Mouse (Mus musculus) adrenal gland, postnatal 36 days (tissue): Measurements from ENCODE around the gene Frs2. TPM values are rescaled to one million over a fixed set of nuclear protein-coding genes. Genes with fewer than 3 reads are reported as not detected.
"Not testable (repeated sequence)": the region's sequence is repeated elsewhere in the genome, so short reads cannot be mapped to it uniquely, and the experiment has no call there.

ENCODE experiments used
- DNase-seq, 2 experiments: peaks; one replicate each; pipeline ENCODE4 v3.0.0; 2021; ENCODE audit warnings: mixed read lengths in 1 of 2
- total RNA-seq, 2 experiments: library from RNA; stranded (reverse); gene quantifications; 2 replicates each; pipeline ENCODE4 v1.2.3; 2021

Gene Frs2
- total RNA-seq, 2 experiments from 2014 or later = 26.5 to 28.4 TPM

DNA sequence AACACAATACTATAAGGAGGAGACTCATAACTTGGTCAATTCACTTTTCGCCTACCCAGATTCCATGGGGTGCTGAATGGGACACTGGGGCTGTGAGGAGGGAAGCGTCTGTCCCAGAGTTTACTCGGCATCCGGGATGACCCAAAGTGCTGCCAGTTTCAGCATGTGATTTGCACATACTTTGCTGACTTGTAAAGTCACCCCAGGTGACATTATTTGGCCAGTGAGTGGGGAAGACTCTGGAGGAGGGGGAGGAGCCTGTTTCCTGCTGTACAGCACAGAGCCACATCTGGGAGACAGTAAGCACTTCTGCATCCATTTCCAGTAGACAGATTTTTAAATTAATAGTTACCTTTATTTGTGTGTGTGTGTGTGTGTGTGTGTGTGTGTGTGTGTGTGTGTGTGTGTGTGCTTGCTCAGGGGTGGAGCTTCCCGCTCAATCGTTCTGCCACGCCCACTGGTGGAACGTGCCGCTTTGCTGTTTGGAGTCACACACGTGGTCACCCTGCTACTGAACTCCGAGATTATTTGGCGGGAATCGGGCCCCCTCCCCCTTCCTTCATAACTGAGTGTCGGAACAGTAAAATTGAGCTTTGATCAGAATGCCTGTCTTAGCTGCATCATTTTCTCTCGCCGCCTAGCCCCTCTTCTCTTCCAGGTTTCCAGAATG is 104.7 kb downstream of the Frs2 start:
- not testable (repeated sequence) for DNase-seq

DNA sequence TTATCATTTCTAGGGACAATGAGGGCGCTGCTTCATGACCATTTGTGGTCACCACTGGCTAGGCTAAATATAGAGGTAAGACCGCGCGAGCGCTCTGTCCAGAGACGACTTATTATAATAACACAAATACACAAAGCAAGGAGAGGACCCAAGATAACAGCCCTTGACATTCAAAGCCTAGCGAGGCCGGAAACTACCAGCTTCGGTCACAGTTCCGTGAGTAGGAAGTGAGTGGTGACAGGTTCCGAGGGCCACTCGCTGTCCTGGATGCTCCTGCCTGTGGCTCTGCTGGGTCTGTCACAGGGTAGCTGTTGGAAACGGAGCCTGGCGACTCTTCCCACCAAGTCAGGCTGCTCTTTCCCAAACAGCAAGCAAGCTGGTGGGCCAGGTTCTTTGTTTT is 106.0 kb downstream of the Frs2 start:
- peak; percentile 14 to 21 for DNase-seq

DNA sequence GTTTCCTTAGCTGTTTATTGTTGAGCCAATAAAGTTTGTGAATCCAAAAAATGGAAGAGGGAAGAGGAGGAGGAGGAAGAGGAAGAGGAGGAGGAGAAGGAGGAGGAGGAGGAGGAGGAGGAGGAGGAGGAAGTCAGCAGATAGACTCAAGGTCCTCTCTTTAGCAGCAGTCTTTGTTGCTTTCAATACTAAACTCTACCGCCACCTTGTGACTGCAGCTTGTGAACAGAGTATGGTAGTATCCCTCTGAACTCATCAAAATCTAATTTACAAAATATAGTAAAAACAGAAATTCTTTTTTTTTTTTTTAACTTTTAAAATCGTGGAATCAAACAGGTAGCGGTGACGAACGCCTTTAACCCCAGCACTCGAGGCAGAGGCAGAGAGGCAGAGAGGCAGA is 108.0 kb downstream of the Frs2 start:
- DNase-seq = peak in 1 of 2 experiments; percentile 23

DNA sequence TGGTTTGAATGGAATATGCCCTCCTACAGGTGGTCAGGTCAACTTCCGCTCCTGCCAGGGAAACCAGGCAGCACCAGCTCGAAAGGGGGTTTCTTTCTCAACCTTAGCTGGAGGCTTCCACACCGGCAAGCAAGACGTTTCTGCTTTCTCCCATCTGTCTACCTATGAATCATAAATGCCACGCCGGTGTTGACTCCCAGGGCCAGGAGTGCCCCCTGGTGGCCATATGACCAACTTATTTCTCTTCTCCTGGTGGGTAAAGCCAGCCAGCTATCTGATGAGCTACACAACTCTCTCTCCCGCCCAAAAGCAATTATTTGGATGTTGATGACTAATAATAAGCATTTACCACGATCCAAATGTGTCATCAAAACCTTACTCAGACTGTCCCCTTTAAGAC is 114.5 kb downstream of the Frs2 start:
- peak; percentile 88 to 92 for DNase-seq

GRCm38 (mm10) chr10:117031160-117031559 is 117.2 kb downstream of the Frs2 start:
- no peak for DNase-seq

GRCm38 (mm10) chr10:117026176-117026575 is 122.2 kb downstream of the Frs2 start:
- DNase-seq = no peak

DNA sequence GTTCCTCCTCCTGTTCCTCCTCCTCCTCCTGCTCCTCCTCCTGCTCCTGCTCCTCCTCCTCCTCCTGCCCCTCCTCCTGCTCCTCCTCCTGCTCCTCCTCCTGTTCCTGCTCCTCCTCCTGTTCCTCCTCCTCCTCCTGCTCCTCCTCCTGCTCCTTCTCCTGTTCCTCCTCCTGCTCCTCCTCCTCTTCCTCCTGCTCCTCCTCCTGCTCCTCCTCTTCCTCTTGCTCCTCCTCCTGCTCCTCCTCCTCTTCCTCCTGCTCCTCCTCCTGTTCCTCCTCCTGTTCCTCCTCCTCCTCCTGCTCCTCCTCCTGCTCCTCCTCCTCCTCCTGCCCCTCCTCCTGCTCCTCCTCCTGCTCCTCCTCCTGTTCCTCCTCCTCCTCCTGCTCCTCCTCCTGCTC is 122.6 kb downstream of the Frs2 start:
- not testable (repeated sequence) for DNase-seq

DNA sequence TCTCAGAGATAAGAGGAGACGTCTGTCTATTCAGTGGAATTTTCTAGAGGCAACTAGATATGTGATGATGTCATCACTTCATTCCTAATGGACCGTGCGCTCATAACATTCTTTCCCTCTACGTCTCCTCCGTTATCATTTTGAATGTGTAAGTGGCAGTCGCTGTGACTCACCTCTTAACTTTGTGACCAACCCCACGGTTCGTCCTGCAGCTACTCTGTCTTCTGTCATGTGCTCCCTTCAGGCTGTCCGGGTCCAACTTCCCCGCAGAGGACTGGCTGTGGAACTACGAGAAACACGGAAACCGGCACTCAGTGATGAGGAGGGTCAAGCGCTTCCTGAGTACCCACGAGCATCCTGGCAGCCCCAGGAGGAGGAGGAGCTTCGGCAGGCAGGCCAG is 124.6 kb downstream of the Frs2 start:
- peak in 1 of 2 experiments; percentile 7 for DNase-seq

DNA sequence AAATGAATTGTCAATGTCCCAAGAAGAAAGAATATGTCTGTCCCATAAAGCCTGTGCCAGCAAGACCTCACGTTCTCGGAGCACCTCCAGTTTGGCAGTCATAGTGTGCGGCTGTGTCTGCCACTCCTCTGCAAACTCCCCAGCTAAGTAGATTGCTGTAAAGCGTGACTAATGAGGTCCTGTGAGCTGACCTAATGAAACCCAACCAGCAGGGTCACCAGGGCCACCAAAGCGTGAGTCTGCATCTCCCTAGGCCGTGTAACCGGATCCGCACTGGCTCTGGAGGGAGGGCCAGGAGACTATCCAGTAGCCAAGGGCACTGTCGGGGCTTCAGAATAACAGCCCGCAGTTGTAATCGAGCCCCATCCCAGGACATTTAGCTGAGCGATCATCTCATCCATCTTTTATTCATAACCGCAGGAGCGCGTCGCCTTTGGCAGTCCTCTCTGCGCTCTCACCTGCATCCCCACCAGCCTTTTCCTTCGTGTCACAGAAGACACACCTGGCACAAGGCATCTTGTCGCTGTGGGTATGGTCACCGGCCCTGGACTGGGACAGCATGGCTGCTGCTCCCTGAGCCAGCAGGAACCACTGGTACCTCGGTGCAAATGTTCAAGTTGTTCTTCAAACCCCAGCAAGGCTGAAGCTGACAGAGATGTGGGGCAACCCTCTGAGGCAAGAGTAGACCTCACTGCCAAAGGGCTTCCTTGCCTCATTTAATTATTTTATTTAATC is 127.1 kb downstream of the Frs2 start:
- peak in 1 of 2 experiments; percentile 12 for DNase-seq

Other genes starting within 250 kb of the Frs2 start
- gene Rab3ip, start 197.8 kb downstream of the Frs2 start, total RNA-seq = 10 to 100 TPM; 35.4 to 51.5 TPM
- gene Gm10271, start 175.9 kb downstream of the Frs2 start, total RNA-seq = not detected
- gene Best3, start 162.2 kb downstream of the Frs2 start, total RNA-seq = under 1 TPM; 0.23 to 0.33 TPM
- gene Lrrc10, start 103.2 kb downstream of the Frs2 start, total RNA-seq = not detected
- gene Cct2, start 84.7 kb downstream of the Frs2 start, total RNA-seq = 100 to 1,000 TPM; 254 to 257 TPM
- 10 to 100 TPM; 38.9 to 42.3 TPM for gene Yeats4, start 76.0 kb upstream of the Frs2 start, total RNA-seq
- gene 9530003J23Rik, start 90.2 kb upstream of the Frs2 start, total RNA-seq = not detected
- gene Lyz2, start 133.8 kb upstream of the Frs2 start, total RNA-seq = 100 to 1,000 TPM in 1 of 2 experiments, 10 to 100 TPM in 1; 79.4 to 184 TPM
- gene Lyz1, start 144.3 kb upstream of the Frs2 start, total RNA-seq = 10 to 100 TPM in 1 of 2 experiments, 1 to 10 TPM in 1; 8.8 to 18.2 TPM
- 10 to 100 TPM; 61.3 to 77.6 TPM for gene Cpsf6, start 231.5 kb upstream of the Frs2 start, total RNA-seq